Mouse (Mus musculus): ENCODE data around the gene Lcn3. TPM values are rescaled to one million over a fixed set of nuclear protein-coding genes. Genes with fewer than 3 reads are reported as not detected.
"Not testable (repeated sequence)": the region's sequence is repeated elsewhere in the genome, so short reads cannot be mapped to it uniquely, and the experiment has no call there.

Gene Lcn3
- not detected in 2 replicates for total RNA-seq (2017)

DNA sequence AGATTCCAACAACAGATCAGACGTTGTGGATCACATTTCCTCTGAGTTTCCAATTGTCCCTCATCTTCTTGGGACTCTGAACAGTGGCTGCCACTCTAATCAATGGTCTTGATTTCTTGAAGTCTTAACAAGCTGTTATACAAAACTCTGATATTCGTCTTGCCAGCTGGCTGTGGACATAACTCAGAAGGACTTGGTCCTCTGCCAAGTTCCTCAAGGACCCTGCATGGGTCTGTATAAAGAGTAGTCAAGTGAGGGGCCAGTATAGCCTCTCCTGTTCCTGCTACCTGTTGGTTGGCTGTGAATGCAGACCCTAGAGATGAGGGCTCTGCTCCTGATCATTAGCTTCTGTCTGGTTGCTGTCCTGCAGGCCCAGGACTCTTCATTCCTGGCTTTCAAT is at the start of gene Lcn3:
TSS of gene Lcn3 (plus strand) at position 301 of the 400 bp plus-strand sequence.
- ATAC-seq (replicated peaks; ENCODE audit: low read depth, poor library complexity, severe bottlenecking) = no peak

DNA sequence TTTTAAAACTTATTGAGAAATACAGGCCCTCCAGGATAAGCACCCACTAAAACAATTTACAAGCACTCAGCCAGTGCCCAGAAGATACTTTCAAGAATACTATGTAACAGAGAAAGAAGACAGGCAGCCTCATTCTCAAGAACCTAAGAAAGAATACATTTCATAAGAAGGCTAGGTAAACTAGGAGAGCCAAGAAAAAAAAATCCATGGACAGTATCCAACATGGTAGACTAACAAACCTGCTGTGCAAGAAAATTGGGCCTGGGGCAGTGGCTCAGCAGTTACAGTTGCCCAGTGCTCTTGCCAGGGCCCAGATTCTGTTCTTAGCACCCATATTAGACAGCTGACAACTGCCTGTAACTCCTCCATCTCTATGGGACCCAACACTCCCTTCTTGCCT is 48.1 kb upstream of the Lcn3 start:
- ATAC-seq (replicated peaks; ENCODE audit: low read depth, poor library complexity, severe bottlenecking) = no peak

DNA sequence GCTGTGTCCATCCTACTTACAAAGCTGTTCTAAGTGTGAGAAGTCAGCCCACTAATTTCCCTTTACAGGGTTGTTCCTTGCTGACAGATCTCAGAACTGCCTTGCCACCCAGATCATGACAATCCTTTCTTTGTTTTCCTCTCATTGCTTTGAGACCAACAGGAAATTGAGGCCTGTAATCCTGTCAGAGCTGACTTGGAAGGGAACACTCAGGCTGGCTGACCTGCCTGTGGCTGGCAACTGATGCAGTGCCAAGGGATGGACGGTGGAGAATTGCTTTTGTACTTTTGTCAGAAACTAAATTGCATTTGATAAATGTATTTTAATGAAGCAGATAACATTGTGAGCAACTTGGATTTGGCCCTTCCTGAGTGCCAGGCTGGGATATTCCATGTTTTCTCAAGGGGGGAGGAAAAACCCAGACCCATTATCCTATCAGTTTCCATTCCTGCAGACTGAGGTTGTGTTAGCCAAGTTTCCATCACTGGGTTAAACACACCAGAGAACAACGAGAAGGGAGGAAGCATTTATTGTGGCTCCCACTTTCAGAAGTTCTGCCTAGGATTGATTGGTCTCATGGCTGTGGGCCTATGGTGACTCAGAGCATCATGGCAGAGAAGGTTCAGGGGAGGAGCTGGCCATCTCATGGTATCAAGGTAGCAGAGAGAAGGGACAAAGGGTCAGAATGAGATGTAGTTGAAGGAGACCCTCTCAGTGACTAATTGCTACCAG is 32.0 kb upstream of the Lcn3 start:
- no peak for ATAC-seq (replicated peaks; ENCODE audit: low read depth, poor library complexity, severe bottlenecking)

DNA sequence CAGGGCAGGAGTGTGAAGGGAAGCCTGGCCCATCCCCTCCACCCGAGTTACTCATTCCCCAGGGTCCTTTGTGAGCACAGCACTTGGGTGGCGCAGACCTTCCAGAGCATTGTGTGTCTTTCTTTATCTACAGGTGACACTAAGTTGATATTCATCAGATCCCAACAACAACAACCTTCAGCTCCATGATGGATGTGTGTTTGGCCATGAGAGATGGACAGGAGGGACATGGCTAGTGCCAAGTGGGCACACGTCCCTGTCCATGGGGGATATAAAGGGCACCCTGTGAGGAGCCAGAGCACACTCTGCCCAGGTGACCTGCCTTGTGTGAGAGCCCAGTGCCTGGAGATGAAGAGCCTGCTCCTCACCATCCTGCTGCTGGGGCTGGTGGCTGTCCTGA is 28.7 kb upstream of the Lcn3 start, which contains the start of gene Obp2b:
TSS of gene Obp2b (plus strand) at position 301 of the 400 bp plus-strand sequence.
- ATAC-seq (replicated peaks; ENCODE audit: low read depth, poor library complexity, severe bottlenecking) = not testable (repeated sequence)

DNA sequence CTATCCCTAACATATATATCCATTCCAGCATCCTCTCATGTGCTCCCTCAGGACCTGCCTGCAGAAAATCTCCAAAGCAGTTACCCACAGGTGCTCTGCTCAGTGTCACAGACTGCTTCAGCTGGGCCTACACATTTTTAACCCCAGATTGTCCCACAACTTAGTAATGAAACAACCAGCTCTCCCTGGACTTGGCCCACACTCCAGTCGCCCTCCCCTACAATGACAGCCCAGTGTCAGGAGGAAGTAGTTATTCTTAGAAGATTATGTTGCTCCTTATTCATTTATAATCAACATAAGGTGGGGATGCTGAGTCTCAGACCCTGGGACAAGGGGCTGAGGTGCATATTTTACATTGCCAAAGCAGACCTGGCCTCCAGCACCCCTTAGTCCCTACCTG is 23.7 kb upstream of the Lcn3 start:
- ATAC-seq (replicated peaks; ENCODE audit: low read depth, poor library complexity, severe bottlenecking) = peak; percentile 62

DNA sequence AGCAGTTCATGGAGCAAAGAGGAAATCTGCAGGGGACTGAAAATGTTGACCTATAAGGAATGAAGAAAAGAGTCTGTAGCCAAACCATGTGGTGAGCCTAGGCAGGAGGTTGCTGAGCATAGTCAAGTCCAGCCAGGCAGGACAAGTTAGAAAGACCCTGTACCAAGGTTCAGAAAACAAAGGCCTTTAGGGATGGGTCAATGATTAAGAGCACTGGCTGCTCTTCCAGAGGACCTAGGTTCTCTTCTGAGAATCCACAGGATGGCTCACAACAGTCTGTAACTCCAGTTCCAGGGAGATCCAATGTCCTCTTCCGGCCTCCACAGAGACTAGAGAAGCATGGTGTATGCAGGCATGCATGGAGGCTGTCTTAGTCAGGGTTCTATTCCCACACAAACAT is 11.2 kb upstream of the Lcn3 start:
- ATAC-seq (replicated peaks; ENCODE audit: low read depth, poor library complexity, severe bottlenecking) = no peak

DNA sequence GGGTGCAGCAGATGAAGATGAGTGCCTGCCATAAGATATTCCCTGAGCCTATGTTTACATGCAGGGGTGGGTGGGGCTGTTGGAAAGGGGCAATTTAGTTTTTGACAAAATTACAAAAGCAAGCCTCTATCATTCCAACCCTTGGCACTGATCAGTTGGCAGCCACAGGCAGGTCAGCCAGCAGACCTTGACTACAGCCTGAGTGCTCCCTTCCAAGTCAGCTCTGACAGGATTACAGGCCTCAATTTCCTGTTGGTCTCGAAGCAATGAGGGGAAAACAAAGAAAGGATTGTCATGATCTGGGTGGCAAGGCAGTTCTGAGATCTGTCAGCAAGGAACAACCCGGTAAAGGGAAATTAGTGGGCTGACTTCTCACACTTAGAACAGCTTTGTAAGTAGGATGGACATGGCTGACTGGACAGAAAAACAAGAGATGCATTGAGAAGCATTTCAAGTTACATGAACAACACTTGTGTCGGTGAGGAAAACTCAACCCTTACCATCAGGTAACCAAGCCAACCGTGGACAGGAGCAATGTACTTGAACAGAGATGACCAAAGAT is 7.2 kb upstream of the Lcn3 start:
- ATAC-seq (replicated peaks; ENCODE audit: low read depth, poor library complexity, severe bottlenecking) = no peak

DNA sequence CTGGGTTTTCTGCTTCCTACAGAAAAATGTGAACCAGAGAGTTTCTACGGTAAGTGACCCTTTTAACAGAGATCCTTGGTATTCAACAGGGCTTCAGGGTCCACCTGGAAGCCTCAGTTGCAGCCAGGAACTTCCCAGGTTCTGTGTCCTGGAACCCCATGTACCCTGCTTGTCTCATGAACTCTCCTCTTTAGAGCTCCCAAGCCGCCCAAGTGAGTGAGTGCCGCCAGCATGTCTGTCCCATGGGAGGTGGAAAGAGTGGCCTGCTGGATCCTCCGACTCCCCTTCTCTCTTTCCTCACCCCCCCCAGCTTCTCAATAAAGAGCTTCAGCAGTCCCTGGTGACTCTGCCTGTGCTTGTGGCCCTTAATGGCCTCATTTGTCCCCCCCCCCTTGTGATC is 2.4 kb downstream of the Lcn3 start:
- no peak for ATAC-seq (replicated peaks; ENCODE audit: low read depth, poor library complexity, severe bottlenecking)

DNA sequence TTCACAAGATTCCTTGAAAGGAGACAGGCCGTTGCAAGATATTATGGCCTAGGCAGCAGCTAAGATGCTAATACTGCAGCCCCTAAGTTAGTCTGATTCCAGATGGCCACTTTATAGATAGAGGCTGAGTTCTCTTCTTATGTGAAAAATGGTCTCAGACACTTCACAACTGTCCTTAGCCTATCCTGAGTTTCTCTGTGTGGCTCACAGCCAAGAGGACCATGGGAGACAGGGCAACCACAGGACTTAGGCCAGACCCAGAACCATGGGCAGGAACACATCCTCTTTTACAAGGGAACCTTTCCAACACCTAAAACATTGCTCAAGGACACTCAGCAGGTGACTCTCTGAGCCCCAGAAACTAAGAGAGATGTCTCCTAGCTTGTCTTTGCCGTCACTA is 8.1 kb downstream of the Lcn3 start:
- ATAC-seq (replicated peaks; ENCODE audit: low read depth, poor library complexity, severe bottlenecking) = no peak

DNA sequence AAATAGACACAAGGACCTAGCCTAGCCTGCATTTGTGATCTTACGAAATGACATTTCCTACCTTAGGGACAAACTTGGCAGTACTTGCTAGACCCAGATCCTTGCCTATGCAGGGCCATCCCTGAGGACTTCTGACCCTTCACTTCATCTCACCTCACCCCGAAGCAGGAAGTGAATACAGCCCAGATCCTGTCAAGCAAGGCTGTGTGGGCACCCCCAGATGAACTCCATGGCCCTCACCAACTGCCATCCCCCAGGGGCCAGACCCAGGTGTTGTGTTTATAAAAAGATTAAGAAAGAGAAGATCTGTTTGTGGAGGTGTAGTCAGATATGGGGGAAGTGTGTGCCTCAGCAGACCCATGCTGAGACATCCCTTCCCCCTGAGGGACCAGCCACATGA is 9.3 kb downstream of the Lcn3 start:
- no peak for ATAC-seq (replicated peaks; ENCODE audit: low read depth, poor library complexity, severe bottlenecking)

DNA sequence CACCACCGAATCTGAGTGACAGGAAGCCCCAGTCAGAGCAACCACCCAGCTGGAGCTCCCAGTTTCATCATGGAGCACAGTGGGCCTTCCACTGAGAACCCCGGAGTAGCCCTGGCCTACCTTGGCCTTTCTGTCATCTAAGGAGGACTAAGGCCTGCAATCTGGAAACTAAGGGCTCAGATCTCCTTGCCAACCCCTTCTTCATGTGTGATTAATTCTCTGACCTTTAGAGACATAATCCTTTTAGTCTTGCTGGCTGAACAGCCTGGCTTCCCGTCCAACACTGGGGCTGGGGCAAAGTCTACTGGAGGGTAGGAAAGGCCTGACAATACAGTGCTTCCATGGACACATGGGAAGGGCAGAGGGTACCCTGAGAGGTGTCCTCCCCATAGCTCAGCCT is 10.6 kb downstream of the Lcn3 start:
- ATAC-seq (replicated peaks; ENCODE audit: low read depth, poor library complexity, severe bottlenecking) = no peak

DNA sequence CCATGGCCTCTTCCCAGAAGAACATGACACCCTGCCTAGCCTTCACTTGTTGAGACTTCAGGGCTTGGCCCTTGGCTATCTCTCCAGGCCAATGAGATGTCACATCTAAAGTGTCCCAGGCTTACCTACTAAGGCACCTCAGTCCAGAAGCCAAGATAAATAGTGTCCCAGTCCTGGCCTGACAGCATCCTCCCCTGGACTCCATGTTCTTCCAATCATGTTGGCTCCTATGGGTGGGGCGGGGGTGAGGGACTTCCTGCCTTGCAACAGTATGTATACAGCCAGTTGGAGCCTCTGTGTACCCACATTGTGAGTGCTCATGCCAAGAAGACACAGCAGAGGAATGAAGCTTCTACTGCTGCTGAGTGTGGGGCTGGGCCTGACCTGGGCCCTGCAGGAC is 11.3 kb downstream of the Lcn3 start, which contains the start of gene Lcn11:
TSS of gene Lcn11 (plus strand) at position 301 of the 400 bp plus-strand sequence.
- ATAC-seq (replicated peaks; ENCODE audit: low read depth, poor library complexity, severe bottlenecking) = no peak

DNA sequence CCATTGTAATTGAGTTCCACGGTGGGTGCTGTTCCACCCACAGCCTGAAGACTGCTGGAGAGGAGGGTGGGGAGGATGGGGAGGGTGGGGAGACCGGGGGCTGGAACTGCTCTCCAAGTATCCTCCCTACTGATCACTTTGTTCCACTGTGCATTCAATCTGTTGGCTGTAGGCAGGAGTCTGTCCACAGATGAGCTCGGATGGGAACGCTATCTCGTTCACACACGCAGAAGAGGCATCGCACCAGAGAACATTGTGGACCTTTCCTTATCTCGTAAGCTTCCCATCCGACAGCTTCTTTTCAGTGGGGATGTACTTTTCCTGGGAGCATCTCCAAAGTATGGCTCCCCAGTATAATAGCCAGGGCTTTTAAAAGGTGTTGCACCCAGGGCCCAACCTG is 13.7 kb downstream of the Lcn3 start:
- ATAC-seq (replicated peaks; ENCODE audit: low read depth, poor library complexity, severe bottlenecking) = no peak

DNA sequence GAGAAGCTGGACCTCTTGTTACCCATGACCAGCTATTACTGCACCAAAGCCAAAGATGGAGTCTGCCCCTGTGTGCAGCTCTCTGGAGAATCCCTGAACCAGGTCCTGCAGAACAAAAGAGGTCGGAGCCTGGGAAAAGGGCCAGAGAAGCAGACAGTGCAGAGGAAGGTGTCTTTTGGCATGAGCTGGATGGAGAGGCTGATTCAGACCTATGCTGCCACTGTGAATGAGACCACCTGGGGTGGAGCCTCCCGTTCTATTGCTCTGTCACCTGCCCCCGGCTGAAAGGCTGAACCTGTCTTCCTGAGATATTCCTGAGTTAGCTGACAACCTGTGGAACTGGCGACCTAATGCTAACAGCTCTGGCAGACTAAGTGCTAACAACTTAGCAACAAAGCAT is 15.6 kb downstream of the Lcn3 start:
- ATAC-seq (replicated peaks; ENCODE audit: low read depth, poor library complexity, severe bottlenecking) = no peak

DNA sequence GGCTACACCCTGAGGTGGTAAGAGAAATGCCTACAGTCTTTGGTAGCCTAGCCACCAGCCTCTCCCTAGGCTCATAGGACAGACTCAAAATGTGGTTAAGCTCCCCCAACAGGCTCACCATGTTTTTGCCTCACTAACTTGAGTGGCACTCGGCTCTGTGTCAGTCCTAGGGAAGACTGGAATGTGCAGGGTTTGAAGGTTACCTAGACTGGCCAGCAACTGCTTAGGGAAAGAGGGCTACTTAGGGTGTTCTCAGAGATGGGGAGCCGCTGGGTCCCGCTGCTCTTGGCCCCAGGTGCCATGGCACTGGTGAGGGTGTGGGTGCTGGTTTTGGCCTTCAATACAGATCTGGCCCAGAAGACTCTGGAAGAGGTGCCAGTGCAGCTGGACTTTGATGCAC is 16.6 kb downstream of the Lcn3 start, which contains the start of gene Gm13539:
TSS of gene Gm13539 (plus strand) at position 301 of the 400 bp plus-strand sequence.
- ATAC-seq (replicated peaks; ENCODE audit: low read depth, poor library complexity, severe bottlenecking) = no peak

DNA sequence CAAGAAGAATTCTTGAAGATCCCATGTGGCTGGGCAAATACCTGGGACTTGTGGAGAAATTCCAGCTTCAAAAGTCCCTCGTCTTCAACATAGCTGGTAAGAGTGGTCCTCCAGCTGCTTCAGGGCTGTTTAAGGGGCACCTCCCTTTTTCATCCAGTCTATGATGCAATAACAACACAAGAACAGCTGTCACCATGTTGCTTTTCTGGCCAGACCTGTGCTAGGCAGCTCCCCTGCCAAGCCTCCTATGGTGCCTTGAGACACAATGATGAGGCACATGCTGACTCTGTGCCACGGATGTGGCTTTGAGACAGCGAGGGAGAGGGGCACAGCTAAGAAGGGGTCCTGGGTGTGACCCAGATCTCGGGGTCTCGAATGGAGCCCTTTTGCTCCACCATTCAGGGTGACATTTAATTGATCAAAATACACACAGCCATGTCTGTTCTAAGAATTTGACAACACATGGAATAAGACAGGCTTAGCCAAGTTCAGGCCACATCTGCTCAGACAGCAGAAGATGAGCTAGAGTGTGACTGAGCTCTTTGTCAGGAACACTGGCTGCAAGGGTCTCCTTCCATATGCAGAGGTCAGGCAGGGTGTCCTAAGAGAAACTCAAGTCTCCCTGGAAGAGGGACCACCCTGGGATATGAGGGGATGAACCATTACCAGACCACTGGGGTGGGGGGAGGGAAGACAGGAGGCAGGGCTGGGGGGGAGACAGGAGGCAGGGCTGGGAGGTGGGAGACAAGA is 20.4 kb downstream of the Lcn3 start:
- no peak for ATAC-seq (replicated peaks; ENCODE audit: low read depth, poor library complexity, severe bottlenecking)

DNA sequence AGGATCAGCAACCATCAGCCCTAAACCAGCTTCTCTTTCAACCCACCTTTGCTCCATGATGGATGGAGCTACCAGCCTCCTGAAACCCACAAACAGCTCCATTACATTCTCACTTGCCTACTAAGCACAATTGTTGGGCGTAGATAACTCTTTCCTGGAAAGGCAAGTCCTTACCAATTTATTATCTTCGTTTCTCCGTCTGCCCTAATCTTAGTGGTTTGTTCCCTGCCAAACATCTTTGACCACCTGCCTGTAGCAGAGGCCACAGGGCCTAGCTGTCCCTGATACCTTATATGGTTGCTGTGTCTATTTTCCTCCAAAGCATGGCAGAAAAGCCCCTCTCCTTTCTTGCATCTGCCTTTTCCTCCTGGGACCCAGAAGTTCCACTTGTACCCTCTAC is 23.7 kb downstream of the Lcn3 start:
- no peak for ATAC-seq (replicated peaks; ENCODE audit: low read depth, poor library complexity, severe bottlenecking)

DNA sequence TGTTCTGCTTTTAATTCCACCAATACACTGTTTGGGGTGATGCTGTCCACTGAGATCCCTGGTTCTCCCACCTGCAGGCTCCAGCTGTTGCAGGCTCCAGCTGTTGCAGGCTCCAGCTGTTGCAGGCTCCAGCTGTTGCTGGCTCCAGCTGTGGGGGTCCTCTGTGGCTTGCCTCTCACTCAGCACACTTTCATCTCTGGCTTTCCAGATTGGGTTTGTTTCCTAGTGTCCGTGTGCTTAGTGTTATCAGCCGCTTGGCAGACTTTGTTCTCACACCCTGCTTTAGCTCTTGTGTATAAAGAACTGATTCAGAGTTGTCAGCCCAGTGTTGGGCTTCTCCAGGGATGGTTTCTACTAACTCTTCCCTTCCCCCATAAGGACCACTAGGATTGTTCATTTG is 32.3 kb downstream of the Lcn3 start:
- no peak for ATAC-seq (replicated peaks; ENCODE audit: low read depth, poor library complexity, severe bottlenecking)

DNA sequence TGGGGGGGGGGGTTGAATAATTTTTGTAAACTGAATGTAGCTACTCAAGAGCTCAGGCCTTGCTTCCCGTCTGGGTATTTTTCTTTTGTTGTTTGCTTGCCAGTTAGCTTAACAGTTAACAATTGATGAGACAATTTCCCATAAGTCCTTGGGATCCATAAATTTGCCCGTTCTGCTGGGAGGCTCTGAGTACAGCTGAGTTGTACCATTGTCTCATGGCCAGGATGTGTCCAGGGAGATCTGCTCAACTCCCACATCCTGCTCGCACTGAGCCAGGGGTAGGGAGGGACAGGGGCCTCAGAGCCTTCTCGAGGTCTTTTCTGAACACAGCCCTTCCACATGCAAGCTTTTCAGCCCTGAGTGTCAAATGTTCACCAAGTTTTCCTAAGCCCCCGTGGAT is 32.7 kb downstream of the Lcn3 start:
- no peak for ATAC-seq (replicated peaks; ENCODE audit: low read depth, poor library complexity, severe bottlenecking)

DNA sequence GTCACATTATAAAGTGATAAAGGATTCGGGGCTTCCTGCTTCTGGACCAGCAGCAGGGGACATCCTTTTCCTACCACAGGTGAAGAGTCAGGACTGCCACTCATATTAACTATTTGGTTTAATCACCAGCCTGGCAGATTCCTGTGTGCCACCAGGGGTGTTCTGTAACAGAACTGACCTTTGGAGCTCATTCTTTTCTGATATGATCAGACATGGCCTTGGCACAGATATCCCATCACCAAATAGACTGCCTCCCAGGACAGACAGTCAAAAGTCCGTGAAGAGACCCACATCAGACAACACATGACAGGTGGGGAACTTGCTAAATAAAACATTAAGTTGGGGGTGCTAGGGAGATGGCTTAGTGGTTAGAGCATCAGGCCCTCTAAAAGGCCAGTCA is 46.3 kb downstream of the Lcn3 start:
- no peak for ATAC-seq (replicated peaks; ENCODE audit: low read depth, poor library complexity, severe bottlenecking)

DNA sequence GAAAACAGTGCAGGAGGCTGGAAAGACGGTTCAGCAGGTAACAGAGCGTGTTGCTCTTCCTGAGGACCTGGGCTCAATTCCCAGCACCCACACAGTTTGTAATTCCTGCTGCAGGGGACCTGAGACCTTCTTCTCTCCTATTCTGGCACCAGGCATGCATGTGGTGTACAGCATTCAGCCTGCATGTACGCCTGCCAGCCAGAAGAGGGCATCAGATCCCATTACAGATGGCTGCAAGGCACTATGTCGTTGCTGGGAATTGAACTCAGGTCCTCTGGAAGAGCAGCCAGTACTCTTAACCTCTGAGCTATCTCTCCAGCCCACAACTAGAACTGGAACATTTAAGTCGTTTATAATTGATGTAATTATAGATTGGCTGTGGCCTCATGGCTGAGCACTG is 48.0 kb downstream of the Lcn3 start:
- no peak for ATAC-seq (replicated peaks; ENCODE audit: low read depth, poor library complexity, severe bottlenecking)
